Mouse (Mus musculus) lung, embryonic 16.5 days (tissue): ENCODE measurements at regions not wholly inside any gene's neighbourhood (a gene's known extent, or its start where the extent isn't known, plus 50 kb on each side); places are given as distances from the start of the nearest gene placed in this dataset.
"Not testable (repeated sequence)": the region's sequence is repeated elsewhere in the genome, so short reads cannot be mapped to it uniquely, and the experiment has no call there.

Experiments
- ATAC-seq: fragments of 200-750 bp; cut with Nextera tagmentation; 2 replicates; pipeline ENCODE4 v1.8.0; 2017; ENCODE audit warnings: low read depth, mild to moderate bottlenecking, moderate library complexity
- H3K27ac ChIP-seq: fragments of 300-500 bp; sonication (generic); 2 replicates; pipeline ENCODE4 v1.5.1; 2014; ENCODE audit warnings: mild to moderate bottlenecking, control low read depth, low read length
- H3K27me3 ChIP-seq: fragments of 300-500 bp; sonication (generic); 2 replicates; pipeline ENCODE4 v1.6.1; 2014; ENCODE audit warnings: low read depth, low read length, mixed read lengths; ENCODE audit not compliant: control insufficient read depth, insufficient read depth
- H3K36me3 ChIP-seq: fragments of 300-500 bp; sonication (generic); 2 replicates; pipeline ENCODE4 v1.6.1; 2014; ENCODE audit warnings: low read length; ENCODE audit not compliant: control insufficient read depth, insufficient read depth
- H3K4me1 ChIP-seq: fragments of 300-500 bp; sonication (generic); replicated peaks from 2 replicates; pipeline ENCODE4 v1.6.1; 2014; ENCODE audit warnings: low read length, mixed read lengths; ENCODE audit not compliant: control insufficient read depth, insufficient read depth
- H3K4me2 ChIP-seq: fragments of 300-500 bp; sonication (generic); 2 replicates; pipeline ENCODE4 v1.6.1; 2014; ENCODE audit warnings: low read depth, low read length, control low read depth
- H3K4me3 ChIP-seq: fragments of 300-500 bp; sonication (generic); 2 replicates; pipeline ENCODE4 v1.5.1; 2014; ENCODE audit warnings: mild to moderate bottlenecking, low read length, control low read depth
- H3K9ac ChIP-seq: fragments of 300-500 bp; sonication (generic); 2 replicates; pipeline ENCODE4 v1.6.1; 2014; ENCODE audit warnings: low read length, control low read depth
- H3K9me3 ChIP-seq: fragments of 300-500 bp; sonication (generic); 2 replicates; pipeline ENCODE4 v1.6.1; 2016; ENCODE audit warnings: low read length; ENCODE audit not compliant: control insufficient read depth
- WGBS: fragments of 180-500 bp; shearing (Covaris S2); extraction: QIAGEN DNeasy Blood & Tissue Kit; methylation state at CpG from one replicate; pipeline ENCODE4 v1.1.7; 2014; 5-methylcytosine and 5-hydroxymethylcytosine counted together

- Histone ChIP-seq H3K36me3 (no peaks in the 10 kb centered on the region), H3K4me2 (no peak overlapping the region), H3K9ac (no peak overlapping the region), H3K4me3 (no peak overlapping the region), H3K27me3 (no peaks in the 10 kb centered on the region), H3K4me1 (no peaks in the 10 kb centered on the region), H3K27ac (no peak overlapping the region), H3K9me3 (no peaks in the 10 kb centered on the region)
- peak; percentile 81 for ATAC-seq
- 48% methylated on average over 2 of the region's 2 CpGs for WGBS
Measured at GRCm38 (mm10) chr2:123887587-123887986, 202.2 kb upstream of the Sema6d start.

DNA sequence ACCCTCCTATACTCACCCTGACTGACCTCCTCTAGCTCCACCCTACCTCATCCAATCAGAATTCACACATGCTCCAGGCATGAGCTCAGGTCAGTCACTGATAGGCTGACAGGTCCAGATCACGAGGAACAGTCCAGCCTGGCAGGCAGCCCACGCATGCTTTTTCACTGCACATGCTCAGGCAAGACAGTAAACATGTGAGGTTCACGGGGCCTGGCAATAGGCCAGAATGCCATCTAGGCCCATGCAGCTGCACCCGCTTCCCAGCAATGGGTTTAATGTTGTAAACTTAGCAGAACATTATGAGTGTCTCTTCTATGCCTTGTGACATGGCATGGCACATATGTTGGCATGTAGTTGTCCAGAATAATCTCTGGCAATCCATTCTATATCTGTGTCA is 177.8 kb upstream of the Sema6d start:
- H3K4me2 ChIP-seq, H3K4me1 ChIP-seq, H3K9me3 ChIP-seq, ATAC-seq, H3K4me3 ChIP-seq, H3K9ac ChIP-seq, H3K27me3 ChIP-seq, H3K27ac ChIP-seq, H3K36me3 ChIP-seq: not testable (repeated sequence)
- 57% methylated on average over 4 of the region's 4 CpGs for WGBS

DNA sequence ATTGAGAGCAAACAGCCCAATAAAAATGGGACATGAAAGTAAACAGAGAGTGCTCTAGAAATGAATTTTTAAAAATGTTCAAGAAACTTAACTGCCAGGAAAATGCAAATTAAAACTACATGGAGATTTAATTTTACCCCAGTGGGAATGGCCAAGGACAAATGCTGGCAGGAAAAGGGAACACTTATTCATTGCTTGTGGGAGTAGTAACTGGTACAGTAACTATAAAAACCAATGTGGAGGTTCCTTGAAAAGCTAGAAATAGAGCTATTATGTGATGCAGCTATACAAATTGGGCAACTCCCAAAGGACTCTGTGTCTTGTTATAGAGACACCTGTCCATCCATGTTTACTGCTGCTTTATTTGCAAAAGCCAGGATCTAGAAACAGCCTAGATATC is 175.7 kb upstream of the Sema6d start:
- no peak overlapping the region for H3K4me2 ChIP-seq
- ATAC-seq: no peak
- no peaks in the 10 kb centered on the region for H3K36me3 ChIP-seq
- no peaks in the 10 kb centered on the region for H3K27me3 ChIP-seq
- H3K4me3 ChIP-seq: no peak overlapping the region
- no peak overlapping the region for H3K27ac ChIP-seq
- no peaks in the 10 kb centered on the region for H3K4me1 ChIP-seq
- no peak overlapping the region for H3K9ac ChIP-seq
- H3K9me3 ChIP-seq: no peaks in the 10 kb centered on the region

GRCm38 (mm10) chr2:123920418-123920817 is 169.4 kb upstream of the Sema6d start:
- no peak overlapping the region for H3K9ac ChIP-seq
- no peaks in the 10 kb centered on the region for H3K27me3 ChIP-seq
- H3K4me1 ChIP-seq: no peaks in the 10 kb centered on the region
- no peaks in the 10 kb centered on the region for H3K9me3 ChIP-seq
- no peaks in the 10 kb centered on the region for H3K36me3 ChIP-seq
- 38% methylated on average over 2 of the region's 2 CpGs for WGBS
- no peak overlapping the region for H3K27ac ChIP-seq
- ATAC-seq: no peak
- no peak overlapping the region for H3K4me3 ChIP-seq
- H3K4me2 ChIP-seq: no peak overlapping the region

GRCm38 (mm10) chr2:123928066-123928465 is 161.7 kb upstream of the Sema6d start:
- Histone ChIP-seq H3K9ac (no peak overlapping the region), H3K4me2 (no peak overlapping the region), H3K4me1 (no peaks in the 10 kb centered on the region), H3K36me3 (no peaks in the 10 kb centered on the region), H3K4me3 (no peak overlapping the region), H3K27ac (no peak overlapping the region), H3K27me3 (no peaks in the 10 kb centered on the region), H3K9me3 (no peaks in the 10 kb centered on the region)
- ATAC-seq: no peak

DNA sequence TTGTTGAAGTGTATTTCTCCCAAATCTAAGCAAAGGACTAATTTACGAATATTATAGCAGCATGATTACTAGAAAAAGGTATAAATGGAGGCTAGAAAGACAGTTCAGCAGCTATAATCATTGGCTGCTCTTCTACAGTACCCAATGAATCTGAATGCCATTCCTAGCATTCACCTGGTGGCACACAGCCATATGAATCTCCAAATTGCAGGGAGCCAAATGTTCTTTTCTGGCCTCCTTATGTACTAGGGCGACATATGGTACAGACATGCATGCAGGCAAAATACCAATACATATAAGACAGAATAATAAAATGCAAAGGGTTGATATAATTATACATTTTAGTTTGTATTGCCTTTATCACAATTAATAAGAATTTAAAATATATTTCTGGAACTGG is 152.9 kb upstream of the Sema6d start:
- Histone ChIP-seq H3K4me3 (no peak overlapping the region), H3K27me3 (no peaks in the 10 kb centered on the region), H3K9me3 (no peaks in the 10 kb centered on the region), H3K27ac (no peak overlapping the region), H3K4me1 (no peaks in the 10 kb centered on the region), H3K4me2 (no peak overlapping the region), H3K36me3 (no peaks in the 10 kb centered on the region), H3K9ac (no peak overlapping the region)
- ATAC-seq: no peak
- 81% methylated on average over 2 of the region's 2 CpGs for WGBS

DNA sequence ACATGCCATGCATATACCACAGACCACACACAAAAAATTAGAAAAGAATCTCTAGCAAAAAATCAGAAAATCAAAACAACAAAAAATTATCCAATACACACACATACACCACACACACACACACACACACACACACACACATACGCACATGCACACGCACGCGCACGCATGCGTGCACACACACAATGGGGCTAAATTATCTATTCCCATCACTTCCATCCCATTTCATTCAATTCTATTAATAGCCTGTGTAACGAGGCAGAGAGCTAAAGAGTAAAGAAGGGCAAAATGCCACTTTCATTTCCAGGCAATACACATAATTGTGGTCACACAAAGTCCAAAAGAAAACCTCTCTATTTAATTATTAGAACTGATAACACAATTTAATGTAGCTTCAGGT is 126.2 kb upstream of the Sema6d start:
- Histone ChIP-seq H3K4me3 (no peak overlapping the region), H3K4me1 (no peaks in the 10 kb centered on the region), H3K9me3 (no peaks in the 10 kb centered on the region), H3K9ac (no peak overlapping the region), H3K36me3 (no peaks in the 10 kb centered on the region), H3K4me2 (no peak overlapping the region), H3K27me3 (no peaks in the 10 kb centered on the region), H3K27ac (no peak overlapping the region)
- no peak for ATAC-seq
- WGBS: 91% methylated on average over 7 of the region's 7 CpGs

DNA sequence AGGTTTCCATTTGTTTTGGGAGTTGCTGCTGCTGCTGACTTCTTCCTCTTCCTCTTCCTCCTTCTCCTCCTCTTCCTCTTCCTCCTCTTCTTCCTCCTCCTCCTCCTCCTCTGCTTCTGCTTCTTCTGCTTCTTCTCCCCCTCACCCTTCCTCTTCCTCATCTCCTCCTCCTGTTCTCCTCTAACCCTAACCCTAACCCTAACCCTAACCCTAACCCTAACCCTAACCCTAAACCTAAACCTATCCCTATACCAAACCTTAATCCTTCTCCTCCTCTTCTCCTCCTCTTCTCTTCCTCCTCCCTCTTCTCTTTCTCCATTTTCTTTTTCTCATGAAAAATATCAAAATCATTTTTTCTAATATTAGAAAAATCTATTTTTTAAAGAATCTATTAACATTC is 86.3 kb upstream of the Sema6d start:
- no peak overlapping the region for H3K4me3 ChIP-seq
- H3K9me3 ChIP-seq: no peaks in the 10 kb centered on the region
- no peaks in the 10 kb centered on the region for H3K36me3 ChIP-seq
- H3K4me1 ChIP-seq: no peaks in the 10 kb centered on the region
- ATAC-seq: no peak
- H3K9ac ChIP-seq: no peak overlapping the region
- no peak overlapping the region for H3K27ac ChIP-seq
- no peak overlapping the region for H3K4me2 ChIP-seq
- no peaks in the 10 kb centered on the region for H3K27me3 ChIP-seq

DNA sequence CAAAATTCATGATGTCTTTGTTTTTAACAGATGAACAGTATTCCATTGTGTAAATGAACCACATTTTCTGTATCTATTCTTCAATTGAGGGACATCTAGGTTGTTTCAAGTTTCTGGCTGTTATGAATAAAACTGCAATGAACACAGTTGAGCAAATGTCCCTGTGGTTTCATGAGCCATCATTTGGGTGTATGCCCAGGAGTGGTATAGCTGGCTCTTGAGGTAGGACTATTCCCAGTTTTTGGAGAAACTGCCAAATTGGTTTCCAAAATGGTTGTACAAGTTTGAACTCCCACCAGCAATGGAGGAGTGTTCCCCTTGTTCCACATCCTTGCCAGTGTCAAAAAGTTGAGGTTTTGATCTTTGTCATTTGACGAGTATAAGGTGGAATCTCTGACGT is 74.2 kb upstream of the Sema6d start:
- Histone ChIP-seq H3K4me1 (no peaks in the 10 kb centered on the region), H3K27me3 (no peaks in the 10 kb centered on the region), H3K4me3 (no peak overlapping the region), H3K9ac (no peak overlapping the region), H3K27ac (no peak overlapping the region), H3K4me2 (no peak overlapping the region), H3K9me3 (no peaks in the 10 kb centered on the region), H3K36me3 (no peaks in the 10 kb centered on the region)
- WGBS: 89% methylated on average over 2 of the region's 2 CpGs
- no peak for ATAC-seq
